Mouse (Mus musculus) ES-Bruce4 (cell line): ENCODE measurements around the gene Cacng3. TPM values are rescaled to one million over a fixed set of nuclear protein-coding genes. Genes with fewer than 3 reads are reported as not detected.

Experiments
- H3K27ac ChIP-seq: 2 replicates; pipeline ENCODE4 v1.5.1; 2012; ENCODE audit warnings: low read length, inconsistent platforms; ENCODE audit not compliant: insufficient read depth
- H3K27me3 ChIP-seq: 2 replicates; pipeline ENCODE4 v1.6.1; 2012; ENCODE audit warnings: mild to moderate bottlenecking, low read length, inconsistent platforms; ENCODE audit not compliant: control insufficient read depth, poor library complexity, insufficient read depth, severe bottlenecking
- H3K36me3 ChIP-seq: 2 replicates; pipeline ENCODE4 v1.6.1; 2012; ENCODE audit warnings: inconsistent platforms, mild to moderate bottlenecking, low read length, moderate library complexity; ENCODE audit not compliant: control insufficient read depth, poor library complexity, insufficient read depth, severe bottlenecking
- H3K4me1 ChIP-seq: one replicate; pipeline ENCODE4 v1.8.1; 2011; ENCODE audit warnings: low read length; ENCODE audit not compliant: control insufficient read depth, insufficient read depth
- H3K4me3 ChIP-seq: 2 replicates; pipeline ENCODE4 v1.5.1; 2011; ENCODE audit warnings: low read depth, mild to moderate bottlenecking, low read length
- H3K9ac ChIP-seq: 2 replicates; pipeline ENCODE4 v1.6.1; 2012; ENCODE audit warnings: low read depth, mild to moderate bottlenecking, inconsistent platforms; ENCODE audit not compliant: poor library complexity, severe bottlenecking
- H3K9me3 ChIP-seq: replicated peaks from 2 replicates; pipeline ENCODE4 v1.6.1; 2012; ENCODE audit warnings: mild to moderate bottlenecking, low read length, inconsistent platforms; ENCODE audit not compliant: control insufficient read depth, poor library complexity, insufficient read depth, severe bottlenecking
- CTCF ChIP-seq: IDR thresholded peaks from one replicate; pipeline ENCODE4 v1.8.1; 2011; ENCODE audit warnings: low read depth, low read length
- EP300 ChIP-seq: IDR thresholded peaks from 2 replicates; pipeline ENCODE4 v1.6.1; 2011; ENCODE audit warnings: low read depth, low read length; ENCODE audit not compliant: insufficient read depth
- POLR2A ChIP-seq: IDR thresholded peaks from one replicate; pipeline ENCODE4 v1.8.1; 2011; ENCODE audit warnings: low read length; ENCODE audit not compliant: insufficient read depth
- polyA plus RNA-seq: library from polyadenylated mRNA; stranded (reverse); fragments of >200 nt; gene quantifications from 2 replicates; pipeline ENCODE4 v1.2.4, GENCODE M21; 2011; ENCODE audit warnings: low read depth; ENCODE audit not compliant: missing spikeins, insufficient read depth, insufficient read length

Gene Cacng3
- polyA plus RNA-seq, 1 experiment, result not detected

- no peaks in the 10 kb centered on the region for H3K4me1 ChIP-seq
- H3K27ac ChIP-seq, result no peak overlapping the region
- no peak overlapping the region for H3K9ac ChIP-seq
- TF ChIP-seq POLR2A, result no peak
- TF ChIP-seq CTCF, result no peak
- no peak for TF ChIP-seq EP300
- no peaks in the 10 kb centered on the region for H3K36me3 ChIP-seq
- H3K27me3 ChIP-seq, result no peaks in the 10 kb centered on the region
- no peaks in the 10 kb centered on the region for H3K9me3 ChIP-seq
- H3K4me3 ChIP-seq, result no peak overlapping the region
Observed at GRCm38 (mm10) chr7:122726376-122726775, 56.1 kb downstream of the Cacng3 start.

GRCm38 (mm10) chr7:122728186-122728585 is 57.9 kb downstream of the Cacng3 start:
- no peaks in the 10 kb centered on the region for H3K27me3 ChIP-seq
- H3K9me3 ChIP-seq, result no peaks in the 10 kb centered on the region

GRCm38 (mm10) chr7:122728846-122729245 is 58.6 kb downstream of the Cacng3 start:
- Histone ChIP-seq H3K36me3 (no peaks in the 10 kb centered on the region), H3K4me3 (no peak overlapping the region), H3K4me1 (no peaks in the 10 kb centered on the region), H3K27me3 (no peaks in the 10 kb centered on the region), H3K27ac (no peak overlapping the region), H3K9me3 (no peaks in the 10 kb centered on the region), H3K9ac (no peak overlapping the region)
- no peak for TF ChIP-seq CTCF
- TF ChIP-seq POLR2A, result no peak
- no peak for TF ChIP-seq EP300

More at GRCm38 (mm10) chr7:122728186-122728585, 57.9 kb downstream of the Cacng3 start:
- Histone ChIP-seq H3K27ac (no peak overlapping the region), H3K9ac (no peak overlapping the region), H3K4me1 (no peaks in the 10 kb centered on the region), H3K36me3 (no peaks in the 10 kb centered on the region), H3K4me3 (no peak overlapping the region)
- no peak for TF ChIP-seq CTCF
- no peak for TF ChIP-seq POLR2A
- no peak for TF ChIP-seq EP300

- Histone ChIP-seq H3K9ac (no peak overlapping the region), H3K9me3 (no peaks in the 10 kb centered on the region), H3K4me1 (no peaks in the 10 kb centered on the region), H3K4me3 (no peak overlapping the region), H3K36me3 (no peaks in the 10 kb centered on the region), H3K27ac (no peak overlapping the region), H3K27me3 (no peaks in the 10 kb centered on the region)
- TF ChIP-seq POLR2A (no peak), CTCF (no peak), EP300 (no peak)
Observed at GRCm38 (mm10) chr7:122735323-122735722, 65.0 kb downstream of the Cacng3 start.

GRCm38 (mm10) chr7:122738541-122738940 is 68.2 kb downstream of the Cacng3 start:
- H3K9ac ChIP-seq, result no peak overlapping the region
- TF ChIP-seq POLR2A, result no peak
- no peaks in the 10 kb centered on the region for H3K36me3 ChIP-seq
- H3K9me3 ChIP-seq, result no peaks in the 10 kb centered on the region
- H3K27ac ChIP-seq, result no peak overlapping the region
- no peaks in the 10 kb centered on the region for H3K4me1 ChIP-seq
- no peak overlapping the region for H3K4me3 ChIP-seq
- no peaks in the 10 kb centered on the region for H3K27me3 ChIP-seq

GRCm38 (mm10) chr7:122740663-122741062 is 70.4 kb downstream of the Cacng3 start:
- Histone ChIP-seq H3K27me3 (no peaks in the 10 kb centered on the region), H3K36me3 (no peaks in the 10 kb centered on the region), H3K9ac (no peak overlapping the region), H3K9me3 (no peaks in the 10 kb centered on the region), H3K4me1 (no peaks in the 10 kb centered on the region), H3K4me3 (no peak overlapping the region), H3K27ac (no peak overlapping the region)
- TF ChIP-seq CTCF (no peak), EP300 (no peak), POLR2A (no peak)
